Mouse (Mus musculus): ENCODE data around the gene Gm21319. TPM values are rescaled to one million over a fixed set of nuclear protein-coding genes. Genes with fewer than 3 reads are reported as not detected.
"Not testable (repeated sequence)": the region's sequence is repeated elsewhere in the genome, so short reads cannot be mapped to it uniquely, and the experiment has no call there.

The Gm21319 gene
- not detected in 2 replicates for polyA plus RNA-seq (2015; fragmentation: Nextera tagmentation; extraction: Ambion mirVana)

- not testable (repeated sequence) for H3K4me2 ChIP-seq (ENCODE audit: low read length); H3K27me3 ChIP-seq (replicated peaks; ENCODE audit: control insufficient read depth, insufficient read depth, low read length); H3K4me1 ChIP-seq (replicated peaks; ENCODE audit: control insufficient read depth, insufficient read depth, low read length); H3K27ac ChIP-seq (ENCODE audit: low read length); H3K4me3 ChIP-seq (replicated peaks; ENCODE audit: low read length); H3K9ac ChIP-seq (replicated peaks; ENCODE audit: low read depth, low read length); ATAC-seq; H3K9me3 ChIP-seq (ENCODE audit: control insufficient read depth, low read length); H3K36me3 ChIP-seq (ENCODE audit: control insufficient read depth, insufficient read depth)
- WGBS, result 88% methylated on average over 4 of the region's 4 CpGs
Measured at GRCm38 (mm10) chr12:87775655-87776054, at the start of gene Gm21319. TSS of gene Gm21319 (minus strand) at chr12:87775755.

- not testable (repeated sequence) for H3K4me2 ChIP-seq (ENCODE audit: low read length); H3K4me3 ChIP-seq (replicated peaks; ENCODE audit: low read length); H3K36me3 ChIP-seq (ENCODE audit: control insufficient read depth, insufficient read depth); H3K27ac ChIP-seq (ENCODE audit: low read length); H3K9me3 ChIP-seq (ENCODE audit: control insufficient read depth, low read length); H3K27me3 ChIP-seq (replicated peaks; ENCODE audit: control insufficient read depth, insufficient read depth, low read length); ATAC-seq; H3K9ac ChIP-seq (replicated peaks; ENCODE audit: low read depth, low read length); H3K4me1 ChIP-seq (replicated peaks; ENCODE audit: control insufficient read depth, insufficient read depth, low read length)
- 90% methylated on average over 4 of the region's 6 CpGs for WGBS
Measured at GRCm38 (mm10) chr12:87816277-87816676, 40.7 kb upstream of the Gm21319 start, which contains the start of gene BB287469. TSS of gene BB287469 (plus strand) at chr12:87816577.

DNA sequence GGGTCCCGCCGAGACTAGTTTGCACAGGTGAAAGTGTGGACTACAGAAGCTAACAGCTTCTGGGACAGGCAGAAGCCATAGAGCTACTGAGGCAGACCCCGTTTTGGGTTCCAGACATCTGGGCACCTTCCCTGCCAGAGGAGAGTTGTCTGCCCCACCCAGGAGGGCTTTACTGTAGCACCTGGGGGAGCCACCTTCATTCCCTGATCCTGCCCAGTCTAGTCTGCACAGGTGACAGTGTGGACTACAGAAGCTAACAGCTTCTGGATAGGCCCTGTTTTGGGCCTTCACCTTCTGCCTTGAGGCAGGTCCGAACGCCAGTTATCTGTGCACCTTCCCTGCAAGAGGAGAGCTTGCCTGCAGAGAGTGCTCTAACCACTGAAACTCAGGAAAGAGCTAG, 22.4 kb upstream of the Gm21319 start:
- not testable (repeated sequence) for H3K4me1 ChIP-seq (replicated peaks; ENCODE audit: control insufficient read depth, insufficient read depth, low read length); H3K27me3 ChIP-seq (replicated peaks; ENCODE audit: control insufficient read depth, insufficient read depth, low read length); ATAC-seq; H3K36me3 ChIP-seq (ENCODE audit: control insufficient read depth, insufficient read depth); H3K9me3 ChIP-seq (ENCODE audit: control insufficient read depth, low read length); H3K27ac ChIP-seq (ENCODE audit: low read length); H3K4me2 ChIP-seq (ENCODE audit: low read length); H3K4me3 ChIP-seq (replicated peaks; ENCODE audit: low read length); H3K9ac ChIP-seq (replicated peaks; ENCODE audit: low read depth, low read length)
- 91% methylated on average over 5 of the region's 5 CpGs for WGBS

GRCm38 (mm10) chr12:87795212-87795611, 19.7 kb upstream of the Gm21319 start, which contains the start of gene Gm21936:
TSS of gene Gm21936 (plus strand) at chr12:87795512.
- not testable (repeated sequence) for H3K4me3 ChIP-seq (replicated peaks; ENCODE audit: low read length); H3K4me1 ChIP-seq (replicated peaks; ENCODE audit: control insufficient read depth, insufficient read depth, low read length); H3K27ac ChIP-seq (ENCODE audit: low read length); H3K36me3 ChIP-seq (ENCODE audit: control insufficient read depth, insufficient read depth); ATAC-seq; H3K4me2 ChIP-seq (ENCODE audit: low read length); H3K9me3 ChIP-seq (ENCODE audit: control insufficient read depth, low read length); H3K9ac ChIP-seq (replicated peaks; ENCODE audit: low read depth, low read length); H3K27me3 ChIP-seq (replicated peaks; ENCODE audit: control insufficient read depth, insufficient read depth, low read length)
- 90% methylated on average over 1 of the region's 1 CpGs for WGBS

Other genes with a start within 250 kb of the Gm21319 start
- not detected in 2 replicates for gene Oog1, start 173.1 kb downstream of the Gm21319 start, polyA plus RNA-seq (2015; fragmentation: Nextera tagmentation; extraction: Ambion mirVana)
- gene Gm4027, start 156.9 kb downstream of the Gm21319 start, polyA plus RNA-seq (2015; fragmentation: Nextera tagmentation; extraction: Ambion mirVana), result not detected in 2 replicates
- gene Gm16381, start 131.1 kb downstream of the Gm21319 start, polyA plus RNA-seq (2015; fragmentation: Nextera tagmentation; extraction: Ambion mirVana), result not detected in 2 replicates
- gene Gm21936, start 19.8 kb upstream of the Gm21319 start, polyA plus RNA-seq (2015; fragmentation: Nextera tagmentation; extraction: Ambion mirVana), result not detected in 2 replicates
- gene BB287469, start 40.8 kb upstream of the Gm21319 start, polyA plus RNA-seq (2015; fragmentation: Nextera tagmentation; extraction: Ambion mirVana), result not detected in 2 replicates
- not detected in 2 replicates for gene Gm2001, start 66.6 kb upstream of the Gm21319 start, polyA plus RNA-seq (2015; fragmentation: Nextera tagmentation; extraction: Ambion mirVana)
- gene Gm2016, start 98.3 kb upstream of the Gm21319 start, polyA plus RNA-seq (2015; fragmentation: Nextera tagmentation; extraction: Ambion mirVana), result not detected in 2 replicates
- not detected in 2 replicates for gene Gm2022, start 119.6 kb upstream of the Gm21319 start, polyA plus RNA-seq (2015; fragmentation: Nextera tagmentation; extraction: Ambion mirVana)
- gene Gm2035, start 144.1 kb upstream of the Gm21319 start, polyA plus RNA-seq (2015; fragmentation: Nextera tagmentation; extraction: Ambion mirVana), result not detected in 2 replicates
- not detected in 2 replicates for gene Gm2042, start 178.3 kb upstream of the Gm21319 start, polyA plus RNA-seq (2015; fragmentation: Nextera tagmentation; extraction: Ambion mirVana)
- not detected in 2 replicates for gene Gm2075, start 236.1 kb upstream of the Gm21319 start, polyA plus RNA-seq (2015; fragmentation: Nextera tagmentation; extraction: Ambion mirVana)
- not detected in 2 replicates for gene Gm6803, start 243.0 kb upstream of the Gm21319 start, polyA plus RNA-seq (2015; fragmentation: Nextera tagmentation; extraction: Ambion mirVana)

Measured in forebrain, embryonic 16.5 days (tissue).